15 mouse cellular contexts compared by ENCODE assay signal in genomic region chr15:32596574-32596973, GRCm38 (mm10).
"Had no signal": no experiment of that assay in that cellular context is flagged by ENCODE, and none has a peak within 500 bp of the region (broad histone marks: within the 10 kb centered on the region; RNA-seq: fewer than 3 reads in every experiment).

No protein-coding gene starts in this region.

- DNase-seq: kidney, adult 11 months; kidney, adult 9 months; kidney, postnatal 36 days; liver; liver, embryonic 13.5 days; liver, postnatal 0 days; right cerebral cortex, postnatal 4 days; spleen, adult 18-20 months; thymus, postnatal 4 days had no signal

- H3K27ac ChIP-seq: kidney, postnatal 0 days; limb, embryonic 12.5 days; liver, embryonic 13.5 days; lung, embryonic 15.5 days; neural tube, embryonic 12.5 days; stomach, embryonic 15.5 days had no signal

- H3K36me3 ChIP-seq: limb, embryonic 12.5 days; liver, embryonic 13.5 days; lung, embryonic 15.5 days; neural tube, embryonic 12.5 days; stomach, embryonic 15.5 days had no signal

- H3K9me3 ChIP-seq: limb, embryonic 12.5 days; liver, embryonic 13.5 days; lung, embryonic 15.5 days; neural tube, embryonic 12.5 days; stomach, embryonic 15.5 days had no signal

- H3K4me2 ChIP-seq: limb, embryonic 12.5 days; liver, embryonic 13.5 days; lung, embryonic 15.5 days; neural tube, embryonic 12.5 days; stomach, embryonic 15.5 days had no signal

- H3K4me3 ChIP-seq: limb, embryonic 12.5 days; liver, embryonic 13.5 days; lung, embryonic 15.5 days; myocyte; neural tube, embryonic 12.5 days; stomach, embryonic 15.5 days had no signal

- H3K9ac ChIP-seq: limb, embryonic 12.5 days; liver, embryonic 13.5 days; liver, postnatal 0 days; lung, embryonic 15.5 days; neural tube, embryonic 12.5 days; stomach, embryonic 15.5 days had no signal

- H3K4me1 ChIP-seq: liver, embryonic 13.5 days; lung, embryonic 15.5 days; neural tube, embryonic 12.5 days; stomach, embryonic 15.5 days had no signal

- ATAC-seq: liver, postnatal 0 days had no signal

- H3K27me3 ChIP-seq: limb, embryonic 12.5 days; liver, embryonic 13.5 days; lung, embryonic 15.5 days; neural tube, embryonic 12.5 days; stomach, embryonic 15.5 days had no signal
